Mouse (Mus musculus): ENCODE data around the gene Fam240a. TPM values are rescaled to one million over a fixed set of nuclear protein-coding genes. Genes with fewer than 3 reads are reported as not detected.

The Fam240a gene
- polyA plus RNA-seq (2017; shearing (Covaris generic)): under 1 TPM in 1 of 2 experiments, not detected in 1; 0.95 TPM

DNA sequence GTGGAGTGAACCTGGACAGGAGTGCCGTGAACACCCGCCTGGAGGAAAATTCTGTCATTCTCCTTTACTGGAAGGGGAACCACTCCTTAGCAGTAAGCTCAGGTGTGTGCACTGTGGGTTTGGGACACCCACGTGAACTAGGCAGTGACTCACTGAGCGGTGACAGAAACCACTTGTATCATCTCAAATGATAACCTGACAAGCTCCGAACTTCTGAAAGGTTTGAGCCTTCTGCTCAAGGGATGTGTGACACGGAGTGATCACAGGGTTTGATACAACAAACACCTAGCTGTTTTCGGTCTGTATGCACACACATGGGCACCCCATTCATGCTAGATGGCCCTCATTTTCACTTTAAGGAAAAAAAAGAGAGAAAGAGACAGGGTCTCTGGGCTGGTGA is at the start of gene Fam240a:
Fam240a (minus strand) TSS at position 76 of the 400 bp plus-strand sequence.
- ATAC-seq: peak; percentile 32

DNA sequence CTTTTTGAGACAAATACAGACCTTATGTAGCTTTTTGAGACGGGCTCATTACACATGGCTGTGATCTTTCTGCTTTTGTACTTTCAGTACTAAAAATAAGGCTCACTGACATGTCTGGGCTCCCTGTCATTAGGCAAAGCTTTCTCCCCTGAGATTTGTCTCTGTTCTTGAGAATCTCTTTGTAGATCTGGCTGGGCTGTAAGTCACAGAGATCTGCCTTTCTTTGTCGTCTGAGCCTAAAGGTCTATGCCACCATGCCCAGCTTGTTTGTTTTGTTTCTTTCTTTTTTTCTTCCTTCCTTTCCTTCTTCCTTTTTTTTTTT is 49.2 kb upstream of the Fam240a start:
- ATAC-seq: no peak

DNA sequence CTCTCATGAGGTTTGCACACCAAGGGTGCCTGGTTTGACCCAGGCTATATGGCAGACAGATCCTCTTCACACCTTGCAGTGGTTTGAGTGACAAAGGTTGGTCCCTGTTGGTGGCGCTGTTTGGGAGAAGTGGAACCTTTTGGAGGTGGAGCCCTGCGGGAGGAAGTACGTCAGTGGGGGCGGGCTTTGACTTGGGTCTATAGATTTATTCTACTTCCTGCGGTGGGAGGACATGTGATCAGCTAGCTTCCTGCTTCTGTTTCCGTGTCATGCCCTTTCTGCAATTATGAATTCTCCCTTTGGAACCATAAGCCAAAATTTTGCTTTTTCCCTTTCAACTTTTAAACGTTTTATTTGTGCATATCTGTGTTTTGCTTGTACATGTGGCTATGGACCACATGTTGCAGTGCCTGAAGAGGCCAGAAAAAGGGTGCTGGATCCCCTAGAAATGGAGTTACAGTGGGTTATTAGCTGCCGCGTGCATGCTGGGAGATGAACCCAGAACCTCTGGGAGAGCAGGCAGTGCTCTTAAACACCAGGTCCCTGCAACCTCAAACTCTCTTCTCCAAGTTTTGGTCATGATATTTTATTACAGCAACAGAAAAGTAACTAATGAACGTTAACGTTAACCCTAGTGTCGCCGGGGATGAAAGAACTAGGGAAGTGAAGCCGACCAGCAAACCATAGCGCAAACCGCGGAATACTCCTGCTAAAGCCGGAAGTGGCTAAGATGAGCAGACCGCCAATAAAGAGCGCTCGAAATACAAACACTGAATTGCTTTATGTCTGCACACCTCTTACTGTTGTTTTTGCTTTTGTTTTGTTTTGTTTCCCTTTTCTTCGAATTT is 48.6 kb upstream of the Fam240a start:
- ATAC-seq: no peak

DNA sequence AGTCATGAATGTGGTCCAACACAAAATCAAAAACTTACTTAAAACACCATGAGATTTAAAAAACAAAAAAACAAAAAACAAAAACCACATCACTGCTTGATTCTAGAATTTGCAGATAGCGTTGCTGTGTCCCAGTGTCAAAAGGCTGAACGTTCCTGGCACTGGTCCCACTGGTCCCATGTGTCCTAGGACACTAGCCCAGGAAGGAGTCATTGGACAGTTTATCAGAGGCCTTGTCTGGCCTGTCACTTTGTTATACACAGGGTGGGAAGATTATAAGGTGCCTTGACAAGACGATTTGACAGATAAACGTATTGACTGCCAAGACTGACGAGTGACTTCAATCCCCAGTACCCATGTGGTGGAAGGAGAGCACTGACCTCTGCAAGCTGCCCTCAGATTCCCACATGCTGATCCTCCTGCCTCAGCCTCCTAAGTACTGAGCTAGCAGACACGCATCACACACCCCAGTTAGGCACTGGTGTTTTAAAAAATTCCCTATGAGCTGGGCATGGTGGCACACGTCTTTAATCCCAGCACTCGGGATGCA is 47.0 kb upstream of the Fam240a start:
- no peak for ATAC-seq

DNA sequence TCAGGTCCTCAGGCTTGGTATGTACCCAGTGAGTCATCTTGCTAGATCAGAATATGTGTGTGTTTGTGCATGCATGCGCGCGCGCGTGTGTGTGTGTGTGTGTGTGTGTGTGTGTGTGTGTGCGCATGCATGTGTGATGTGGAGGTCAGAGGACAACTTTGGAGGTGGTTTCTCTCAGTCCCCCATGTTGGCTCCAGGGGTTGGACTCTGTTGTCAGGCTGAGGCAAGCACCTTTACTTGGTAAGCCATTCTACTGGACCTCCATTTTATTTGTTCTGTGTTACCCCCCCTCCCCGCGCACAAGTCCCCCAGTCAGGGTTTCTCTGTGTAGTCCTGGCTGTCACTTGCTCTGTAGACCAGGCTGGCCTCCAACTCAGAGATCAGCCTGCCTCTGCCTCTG is 44.7 kb upstream of the Fam240a start:
- no peak for ATAC-seq

DNA sequence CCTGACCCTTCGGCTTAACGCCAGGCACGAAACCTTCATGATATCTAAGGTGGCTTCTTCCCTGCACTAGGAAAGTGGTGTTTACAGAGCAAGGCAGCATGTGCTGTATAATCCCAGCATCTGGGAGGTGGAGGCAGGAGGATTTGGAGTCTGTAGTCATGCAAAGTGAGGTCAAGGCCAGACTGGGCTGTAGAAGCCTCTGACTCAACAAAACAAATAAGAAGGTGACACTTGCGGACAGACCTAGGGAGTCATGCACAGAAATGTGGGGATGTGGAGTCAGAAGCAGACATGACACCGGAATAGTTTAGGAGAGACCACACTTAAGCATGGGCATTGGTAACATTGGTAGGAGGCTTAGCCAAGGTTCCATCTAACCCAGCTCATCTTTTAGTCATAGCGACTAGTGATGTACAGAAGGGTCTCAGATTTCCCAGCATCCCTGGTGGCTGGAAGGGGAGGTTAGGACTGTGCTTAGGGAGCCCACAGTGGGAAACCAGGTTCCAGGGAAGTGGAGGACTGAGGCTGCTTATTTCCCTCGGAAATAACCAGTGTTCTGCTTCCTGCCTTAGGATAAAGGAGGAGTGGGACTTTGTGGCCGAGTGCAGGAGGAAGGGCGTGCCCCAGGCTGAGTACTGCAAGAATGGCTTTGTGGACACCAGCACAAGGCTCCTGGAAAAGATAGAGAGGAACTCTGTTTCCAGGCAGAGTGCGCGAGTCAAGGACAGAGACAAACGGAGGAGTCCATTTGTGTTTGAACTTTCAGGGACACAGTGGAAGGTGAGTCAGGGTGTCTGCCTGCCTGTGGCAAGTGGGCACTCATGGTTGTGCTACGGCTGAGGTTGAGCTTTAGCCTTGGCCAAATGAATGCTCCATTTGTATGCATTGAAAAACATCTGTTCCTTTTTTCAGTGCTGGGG is 43.8 kb upstream of the Fam240a start:
- ATAC-seq: no peak

DNA sequence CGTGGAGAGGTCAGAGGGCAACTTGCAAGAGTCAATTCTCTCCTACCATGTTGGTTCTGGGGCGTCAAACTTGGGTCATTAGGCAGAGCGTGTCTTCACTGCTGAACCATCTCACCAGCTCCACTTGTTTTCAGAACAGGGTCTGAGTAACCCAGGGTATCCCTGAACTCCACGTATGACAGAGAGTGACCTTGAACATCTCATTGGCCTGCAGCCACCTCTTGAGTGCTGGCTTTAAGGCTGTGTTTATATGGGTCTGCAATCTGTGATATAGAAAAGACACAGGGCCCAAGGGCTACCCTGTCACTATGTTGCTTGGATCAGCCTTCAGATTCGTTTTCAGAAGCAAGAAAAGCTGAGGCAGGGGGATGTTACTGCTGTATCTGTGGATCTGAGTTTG is 43.0 kb upstream of the Fam240a start:
- no peak for ATAC-seq

DNA sequence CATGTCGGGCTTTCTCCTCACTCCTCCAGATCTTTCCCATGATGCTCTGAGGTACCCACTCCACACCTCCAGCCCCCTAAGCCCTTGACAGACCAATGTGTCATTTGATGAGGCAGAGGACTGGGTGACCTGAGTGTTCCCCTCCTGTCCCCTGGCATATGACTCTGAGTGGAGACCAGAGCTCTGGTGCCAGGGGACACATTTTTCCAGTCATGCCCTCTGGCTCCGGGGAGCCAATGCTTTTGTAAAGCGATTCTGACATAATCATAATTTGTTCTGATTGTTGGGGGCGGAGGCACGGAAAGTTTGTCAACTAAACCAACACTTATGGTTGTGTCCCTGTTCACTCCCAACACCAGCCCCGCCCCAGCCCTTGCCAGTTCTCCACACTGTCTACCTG is 39.3 kb upstream of the Fam240a start:
- no peak for ATAC-seq

DNA sequence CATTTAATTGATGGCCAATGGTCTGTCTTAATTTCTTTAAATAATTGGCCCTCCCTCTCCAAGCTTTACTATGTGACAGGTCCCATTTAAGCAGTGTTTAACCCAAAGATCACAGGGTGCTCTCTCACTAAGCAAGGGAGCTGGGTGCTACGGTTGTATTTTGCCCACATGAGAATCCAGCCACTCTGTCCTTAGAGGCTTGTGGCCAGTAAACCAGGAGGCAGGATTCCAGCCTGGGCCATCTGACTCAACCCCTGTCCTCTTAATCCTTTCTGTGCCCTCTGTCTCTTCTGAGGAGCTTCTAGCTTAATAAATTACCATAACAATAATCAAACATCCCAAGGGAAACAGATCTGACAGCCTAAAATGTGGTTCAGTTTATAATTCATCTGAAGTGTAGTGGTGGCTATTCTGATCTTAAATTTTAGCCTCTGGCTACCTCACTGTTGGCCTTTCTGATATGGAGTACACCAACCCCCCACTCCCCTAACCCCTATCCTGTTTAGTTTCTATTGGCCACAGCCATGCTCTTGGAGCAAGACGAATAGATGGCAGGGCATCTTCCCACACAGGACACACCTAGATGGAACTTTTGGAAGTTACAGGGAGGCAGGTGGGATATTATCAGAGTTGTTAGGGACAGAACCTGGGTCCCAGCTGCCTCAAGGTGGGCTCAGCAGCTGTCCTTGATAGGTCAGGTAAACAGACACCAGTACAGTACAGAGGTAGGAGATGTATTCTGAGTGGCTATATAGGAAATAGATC is 38.2 kb upstream of the Fam240a start:
- ATAC-seq: no peak

DNA sequence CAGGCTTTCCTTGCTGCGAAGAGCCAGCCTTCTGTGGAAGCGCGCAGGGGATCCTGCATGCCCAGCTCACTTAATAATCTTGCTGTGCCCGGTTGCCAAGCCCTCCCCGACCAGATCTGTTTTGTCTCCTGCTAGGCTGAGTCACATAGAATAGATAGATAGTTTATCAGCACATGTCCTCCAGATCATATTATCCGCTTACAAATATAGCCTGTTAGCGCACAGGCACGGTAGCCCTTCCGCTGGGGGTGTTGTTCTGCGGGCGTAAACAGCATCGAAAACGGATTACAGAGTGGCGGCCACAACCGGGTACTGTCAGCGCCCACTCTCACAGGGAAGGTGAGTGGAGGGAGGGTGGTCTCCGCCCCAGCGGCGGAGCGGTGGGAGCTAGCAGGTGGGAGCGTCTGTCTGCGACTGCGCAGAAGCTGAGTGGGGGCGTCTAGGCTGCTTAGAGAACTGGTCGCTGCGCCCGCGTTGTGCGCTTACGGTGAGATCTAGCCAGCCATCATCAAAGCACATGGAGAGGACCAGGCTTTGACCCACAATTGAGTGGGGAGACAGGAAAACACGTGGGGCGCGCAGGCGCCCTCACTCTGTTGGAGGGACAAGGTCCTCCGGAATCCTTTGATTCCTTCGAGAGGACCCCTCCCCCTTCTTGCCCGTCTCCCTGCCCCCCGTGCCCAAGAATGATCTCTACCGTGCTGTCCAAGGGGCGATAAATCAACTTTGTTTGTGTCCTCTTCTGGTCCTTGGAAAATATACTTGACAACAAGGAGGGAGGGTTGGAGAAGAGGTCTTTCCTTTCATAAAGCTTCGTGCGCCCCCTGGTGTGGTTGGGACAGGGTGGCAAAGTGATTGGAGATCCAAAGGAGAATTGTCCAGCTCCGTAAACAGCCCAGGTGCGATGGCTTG is 37.1 kb upstream of the Fam240a start:
- peak; percentile 52 for ATAC-seq

DNA sequence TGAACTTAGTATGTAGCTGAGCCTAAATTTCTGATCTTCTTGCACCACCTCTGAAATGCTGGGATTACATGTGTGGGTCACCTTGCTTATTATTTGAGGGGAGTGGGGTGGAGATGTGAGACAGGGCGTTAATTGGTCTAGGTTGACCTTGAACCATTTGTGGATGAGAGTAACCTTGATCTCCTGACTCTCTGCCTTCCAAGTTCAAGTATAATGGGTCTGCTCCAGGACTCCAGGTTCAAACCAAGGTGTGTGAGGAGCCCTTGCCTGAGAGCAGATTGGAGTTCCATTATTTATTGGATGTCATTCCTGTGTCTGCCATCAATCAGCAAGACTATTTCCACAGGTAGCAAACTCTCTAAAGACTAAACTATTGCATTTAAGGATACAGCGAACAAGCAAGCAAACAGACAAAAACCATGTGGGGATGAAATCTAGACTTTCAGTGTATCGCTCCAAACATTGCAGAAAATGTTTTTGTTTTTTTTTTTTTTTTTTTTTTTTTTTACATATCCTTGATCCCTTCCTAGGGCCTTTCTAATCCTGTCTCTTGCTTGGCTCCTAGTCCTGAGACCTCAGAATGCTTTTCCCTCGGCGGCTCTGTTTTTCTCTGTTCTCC is 36.4 kb upstream of the Fam240a start:
- ATAC-seq: no peak

DNA sequence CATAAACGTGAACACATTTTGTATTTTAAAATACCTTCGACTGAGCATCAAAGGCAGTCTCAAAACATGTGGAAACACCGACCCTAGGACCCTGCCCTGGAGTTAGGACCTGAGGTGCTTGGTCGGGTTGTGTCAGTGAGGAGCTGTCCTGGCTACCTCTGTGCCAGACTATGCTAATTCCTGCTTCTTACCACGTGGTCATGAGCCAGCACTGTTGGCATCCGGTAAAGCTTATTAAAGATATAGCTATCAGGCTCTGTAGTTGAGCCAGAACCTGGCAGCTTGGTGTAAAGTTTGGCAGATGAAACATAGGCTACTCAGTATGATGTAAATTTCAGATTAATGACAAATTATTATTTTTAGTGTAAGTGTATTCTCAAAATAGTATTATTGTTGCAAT is 35.7 kb upstream of the Fam240a start:
- ATAC-seq: no peak

DNA sequence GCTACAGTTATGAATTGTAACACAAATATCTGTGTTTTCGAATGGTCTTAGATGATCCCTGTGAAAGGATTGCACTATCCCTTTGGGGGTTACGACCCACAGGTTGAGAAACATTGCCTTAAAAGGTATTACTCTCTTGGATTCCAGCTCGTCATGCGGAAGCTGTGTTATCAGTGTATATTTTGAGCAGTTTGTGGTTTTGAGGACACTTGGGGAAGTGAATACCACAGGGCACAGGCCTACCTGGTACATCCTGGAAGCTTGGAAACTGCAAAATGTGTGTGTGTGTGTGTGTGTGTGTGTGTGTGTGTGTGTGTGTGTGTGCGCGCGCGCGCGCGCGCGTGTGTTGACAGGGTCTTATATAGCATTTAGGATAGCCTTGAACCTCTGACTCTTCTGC is 35.2 kb upstream of the Fam240a start:
- ATAC-seq: no peak

DNA sequence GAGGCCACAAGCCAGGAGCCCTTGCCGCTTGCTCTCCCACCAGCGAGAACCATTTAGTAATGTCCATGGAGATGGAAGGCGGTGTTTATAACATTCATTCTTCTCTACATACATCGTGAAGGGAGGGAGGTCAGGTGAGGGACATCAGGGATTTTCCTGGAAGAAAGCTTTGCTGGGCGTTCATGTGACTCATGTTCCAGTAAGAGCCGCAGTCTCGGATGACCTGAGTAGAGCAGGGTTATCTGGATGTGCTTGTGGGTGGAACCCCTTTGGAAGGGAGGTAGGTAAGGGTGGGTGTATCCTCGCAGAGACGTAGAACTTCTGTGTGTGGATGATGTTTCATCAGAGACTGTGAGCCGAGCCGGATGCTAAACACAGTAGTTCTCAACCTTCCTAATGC is 34.7 kb upstream of the Fam240a start, which contains the start of gene Lrrc2:
Lrrc2 (plus strand) TSS at position 149 of the 400 bp plus-strand sequence.
- ATAC-seq: no peak

DNA sequence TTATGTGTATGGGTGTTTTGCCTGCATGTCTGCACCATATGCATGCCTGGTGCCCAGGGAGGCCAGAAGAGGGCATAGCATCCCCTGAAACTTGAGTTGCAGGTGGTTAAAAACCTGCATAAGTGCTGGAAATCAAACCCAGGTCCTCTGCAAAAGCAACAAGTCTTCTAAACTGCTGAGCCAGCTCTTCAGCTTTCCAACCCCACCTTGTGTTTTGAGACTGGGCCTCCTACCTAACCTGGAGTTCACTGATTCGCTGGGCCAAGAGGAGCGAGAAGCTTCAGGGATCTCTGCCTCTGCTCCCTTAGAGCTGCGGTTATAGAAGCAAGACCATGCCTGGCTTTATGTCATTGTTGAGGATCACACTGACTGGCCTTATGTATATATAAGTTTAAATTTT is 33.4 kb upstream of the Fam240a start:
- ATAC-seq: no peak

DNA sequence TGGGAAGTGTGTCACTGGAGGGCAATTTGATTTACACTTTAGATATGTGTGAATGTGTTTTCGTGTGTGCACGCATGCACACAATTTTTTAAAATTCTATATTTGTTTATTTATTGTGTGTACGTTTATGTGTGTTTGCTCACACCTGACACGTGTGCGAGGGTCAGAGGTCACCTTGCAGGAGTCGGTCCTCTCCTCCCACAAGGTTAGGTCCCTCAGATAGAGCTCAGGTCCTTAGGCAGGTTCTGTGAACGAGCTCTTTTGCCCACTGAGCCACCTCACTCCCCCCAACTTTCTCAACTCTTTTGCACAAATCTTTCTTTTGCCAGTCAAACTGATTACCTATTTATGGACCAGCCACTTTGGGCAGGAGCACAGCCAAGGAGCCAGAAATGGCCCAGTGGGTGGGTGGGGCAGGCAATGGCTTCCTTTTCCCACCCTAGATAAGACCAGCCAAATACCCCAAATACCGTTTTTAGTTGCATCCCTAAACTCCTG is 32.2 kb upstream of the Fam240a start:
- ATAC-seq: no peak

DNA sequence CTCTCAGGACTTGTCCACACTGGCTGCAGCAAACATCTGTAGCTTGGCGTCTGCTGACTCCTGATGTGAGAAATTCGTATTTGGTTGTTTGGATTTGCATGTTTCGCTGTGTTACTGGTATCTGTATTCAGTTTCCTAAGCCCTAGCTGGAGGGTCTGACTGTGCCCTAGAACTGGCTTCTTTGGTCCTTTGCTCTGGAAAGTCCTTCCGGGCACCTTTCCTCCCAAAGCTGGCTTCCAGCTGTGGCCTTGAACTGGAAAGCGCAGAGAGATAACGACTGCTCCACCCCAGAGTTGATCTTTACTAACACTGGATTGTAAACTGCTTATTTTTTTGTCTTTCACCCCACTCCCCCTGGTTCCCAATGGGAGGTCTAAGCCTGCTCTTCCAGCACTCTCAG is 31.2 kb upstream of the Fam240a start:
- no peak for ATAC-seq

DNA sequence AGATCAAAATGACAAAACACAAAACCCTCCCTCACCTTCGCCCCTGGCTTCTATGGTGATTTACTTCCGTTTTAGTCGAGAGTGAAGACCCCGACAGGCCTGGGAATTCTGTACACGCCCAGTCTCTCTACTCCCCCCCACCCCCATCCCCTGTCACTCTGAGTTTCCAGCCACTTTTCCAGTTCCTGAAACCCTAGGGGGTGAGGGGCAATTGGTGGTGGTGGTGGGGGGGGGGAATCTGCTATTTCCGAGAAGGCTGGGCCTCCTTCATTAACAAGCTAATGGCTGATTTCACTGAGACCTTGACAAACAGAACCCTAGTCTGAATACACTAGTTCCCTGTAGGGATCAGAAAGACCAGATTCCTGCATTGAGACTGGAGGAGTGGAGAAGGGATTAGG is 30.6 kb upstream of the Fam240a start:
- ATAC-seq: no peak

DNA sequence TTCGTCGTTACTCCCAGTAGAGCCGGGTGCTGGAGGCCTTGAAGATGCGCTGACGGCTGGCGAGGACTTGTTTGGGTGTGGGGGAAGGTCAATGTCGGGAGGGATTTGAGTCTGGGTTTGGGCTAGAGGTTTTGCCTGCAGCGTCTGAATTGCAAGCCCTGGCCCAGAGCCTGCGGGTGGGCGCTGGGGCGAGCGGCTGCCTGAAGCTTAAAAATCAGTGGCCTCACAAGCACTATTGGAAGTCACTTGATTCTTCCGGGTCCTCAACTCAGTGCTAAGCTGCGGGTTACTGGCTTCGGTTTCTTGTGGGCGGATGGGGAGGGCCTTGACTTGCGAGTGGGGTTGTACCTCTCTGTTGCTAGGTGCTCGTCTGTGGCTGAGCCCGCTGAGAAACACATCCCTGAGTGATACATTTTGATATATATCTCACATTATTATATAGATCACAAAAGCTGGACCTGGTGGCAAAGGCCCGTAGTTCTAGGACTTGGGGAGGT is 29.9 kb upstream of the Fam240a start:
- ATAC-seq: peak; percentile 99

DNA sequence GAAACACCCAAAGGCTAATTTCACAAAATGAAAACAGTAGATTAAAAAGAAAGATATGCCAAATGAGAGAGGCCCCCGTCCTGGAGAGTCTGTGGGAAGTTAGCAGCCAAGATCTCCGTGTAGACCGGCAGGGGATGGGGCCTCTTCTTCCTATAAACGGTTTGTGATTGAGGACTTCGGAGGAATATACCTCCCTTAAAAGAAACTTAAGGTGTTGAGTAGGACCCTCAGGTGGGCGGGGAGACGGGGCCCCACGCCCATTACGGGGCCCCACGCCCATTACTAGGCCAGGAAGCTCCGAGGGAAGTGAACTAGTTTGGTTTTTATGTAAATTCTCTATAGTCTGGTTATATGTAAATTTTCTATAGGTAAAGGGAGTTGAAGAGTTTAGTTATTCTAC is 29.3 kb upstream of the Fam240a start, which contains the start of gene Tdgf1:
Tdgf1 (minus strand) TSS at position 233 of the 400 bp plus-strand sequence.
- ATAC-seq: peak; percentile 10

DNA sequence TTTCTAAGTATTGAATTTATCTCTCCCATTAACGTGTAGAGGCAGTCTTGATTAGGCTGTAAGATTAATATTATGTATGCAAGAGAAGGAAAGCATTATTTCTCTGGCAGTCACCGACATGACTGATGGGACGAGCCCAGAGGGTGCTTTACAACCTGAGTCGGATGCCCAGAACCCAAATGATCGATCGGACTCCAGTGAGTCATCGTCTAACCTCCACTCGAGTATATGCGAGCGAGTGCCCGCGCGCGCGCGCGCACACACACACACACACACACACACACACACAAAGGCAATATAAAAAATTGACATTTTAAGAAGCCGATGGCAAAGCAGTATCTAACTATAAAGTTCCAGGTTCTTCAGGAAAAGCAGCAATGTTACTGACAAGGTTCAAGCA is 28.7 kb upstream of the Fam240a start:
- no peak for ATAC-seq
